9 mouse cellular contexts compared by ENCODE assay signal in the genomic region with DNA sequence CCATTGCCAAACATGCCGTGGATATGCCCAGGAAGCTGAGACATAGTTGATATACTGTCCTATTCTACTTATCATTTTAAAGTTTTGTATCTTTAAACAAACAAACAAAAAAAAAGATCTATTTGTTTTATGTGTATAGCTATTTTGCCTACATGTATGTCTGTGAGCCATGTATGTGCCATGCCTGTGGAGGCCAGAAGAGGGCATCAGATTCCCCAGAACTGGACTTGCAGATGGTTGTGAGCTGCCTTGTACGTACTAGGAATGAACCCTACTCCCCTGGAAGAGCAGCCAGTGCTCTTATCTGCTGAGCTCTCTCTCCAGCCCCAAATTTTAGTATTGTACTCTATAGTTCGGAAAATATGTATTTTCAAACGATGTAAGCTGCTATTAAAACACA. TPM values are rescaled to one million over a fixed set of nuclear protein-coding genes. Genes with fewer than 3 reads are reported as not detected.
A peak's percentile ranks its signal among the peaks of the same experiment; 100 is the strongest.
DNase-seq lines count a peak whose midpoint lies in the region; ATAC-seq and TF ChIP-seq lines count a peak whose summit lies in the region.
"Had no signal": no experiment of that assay in that cellular context is flagged by ENCODE, and none has a peak within 500 bp of the region (broad histone marks: within the 10 kb centered on the region; RNA-seq: fewer than 3 reads in every experiment).

No protein-coding gene starts in this region.

- DNase-seq in forebrain, embryonic 14.5 days (ENCODE audit: low spot score), result peak; percentile 49
- DNase-seq in neural tube, embryonic 10.5 days (ENCODE audit: extremely low spot score, low spot score), result peak; percentile 31
- peak; percentile 59 for DNase-seq in lung, embryonic 14.5 days
- no peak for DNase-seq in MN1 (ENCODE audit: low spot score)
- no peak for DNase-seq in gastrocnemius, postnatal 36 days

- WGBS in forebrain, embryonic 14.5 days, result 32% methylated on average over 4 of the region's 4 CpGs
- WGBS in forebrain, embryonic 12.5 days, result 35% methylated on average over 4 of the region's 4 CpGs
- WGBS in neural tube, embryonic 15.5 days, result 42% methylated on average over 4 of the region's 4 CpGs
- 31% methylated on average over 4 of the region's 4 CpGs for whole genome bisulfite sequencing in lung, embryonic 14.5 days

- H3K9me3 ChIP-seq in forebrain, embryonic 14.5 days (replicated peaks; ENCODE audit: control insufficient read depth, low read length), result no peaks in the 10 kb centered on the region
- H3K9me3 ChIP-seq in forebrain, embryonic 12.5 days, result no peaks in the 10 kb centered on the region
- no peaks in the 10 kb centered on the region for H3K9me3 ChIP-seq in neural tube, embryonic 15.5 days (replicated peaks)
- no peaks in the 10 kb centered on the region for H3K9me3 ChIP-seq in lung, embryonic 14.5 days (ENCODE audit: low read depth, low read length)

- ATAC-seq in forebrain, embryonic 14.5 days, result no peak
- no peak for ATAC-seq in forebrain, embryonic 12.5 days (ENCODE audit: low FRiP score)
- ATAC-seq in neural tube, embryonic 15.5 days (ENCODE audit: low FRiP score), result no peak
- peak; percentile 54 for ATAC-seq in common myeloid progenitor, adult 5-6 weeks (replicated peaks; ENCODE audit: low read depth, poor library complexity, severe bottlenecking)
- no peak for ATAC-seq in lung, embryonic 14.5 days (ENCODE audit: insufficient read depth)

- H3K4me3 ChIP-seq in forebrain, embryonic 14.5 days (ENCODE audit: low read depth, low read length), result no peak overlapping the region
- no peak overlapping the region for H3K4me3 ChIP-seq in forebrain, embryonic 12.5 days (replicated peaks)
- no peak overlapping the region for H3K4me3 ChIP-seq in neural tube, embryonic 15.5 days (replicated peaks)
- no peak overlapping the region for H3K4me3 ChIP-seq in lung, embryonic 14.5 days (ENCODE audit: low read depth, low read length)

- H3K9ac ChIP-seq in forebrain, embryonic 14.5 days (ENCODE audit: low read length), result no peak overlapping the region
- H3K9ac ChIP-seq in forebrain, embryonic 12.5 days, result no peak overlapping the region
- H3K9ac ChIP-seq in neural tube, embryonic 15.5 days (replicated peaks), result no peak overlapping the region
- no peak overlapping the region for H3K9ac ChIP-seq in lung, embryonic 14.5 days

- H3K36me3 ChIP-seq in forebrain, embryonic 14.5 days (ENCODE audit: control insufficient read depth, insufficient read depth, low read length), result no peaks in the 10 kb centered on the region
- no peaks in the 10 kb centered on the region for H3K36me3 ChIP-seq in forebrain, embryonic 12.5 days (replicated peaks)
- no peaks in the 10 kb centered on the region for H3K36me3 ChIP-seq in neural tube, embryonic 15.5 days
- H3K36me3 ChIP-seq in lung, embryonic 14.5 days (ENCODE audit: insufficient read depth), result no peaks in the 10 kb centered on the region

- H3K27me3 ChIP-seq in forebrain, embryonic 14.5 days (replicated peaks; ENCODE audit: control insufficient read depth, insufficient read depth, low read length), result 0 out of 2 replicates have a peak, but pooled peaks cover 2% of the 10 kb centered on the region
- H3K27me3 ChIP-seq in forebrain, embryonic 12.5 days, result peaks cover 14% of the 10 kb centered on the region
- 0 out of 2 replicates have a peak, but pooled peaks cover 3% of the 10 kb centered on the region for H3K27me3 ChIP-seq in neural tube, embryonic 15.5 days (replicated peaks)
- no peaks in the 10 kb centered on the region for H3K27me3 ChIP-seq in lung, embryonic 14.5 days (ENCODE audit: insufficient read depth, low read length)

- no peaks in the 10 kb centered on the region for H3K4me1 ChIP-seq in forebrain, embryonic 14.5 days (ENCODE audit: control insufficient read depth, insufficient read depth, low read length)
- no peaks in the 10 kb centered on the region for H3K4me1 ChIP-seq in forebrain, embryonic 12.5 days
- H3K4me1 ChIP-seq in neural tube, embryonic 15.5 days, result no peaks in the 10 kb centered on the region
- H3K4me1 ChIP-seq in lung, embryonic 14.5 days (ENCODE audit: insufficient read depth), result no peaks in the 10 kb centered on the region

- no peak overlapping the region for H3K4me2 ChIP-seq in forebrain, embryonic 14.5 days (ENCODE audit: low read length)
- no peak overlapping the region for H3K4me2 ChIP-seq in forebrain, embryonic 12.5 days
- no peak overlapping the region for H3K4me2 ChIP-seq in neural tube, embryonic 15.5 days
- H3K4me2 ChIP-seq in lung, embryonic 14.5 days, result no peak overlapping the region

- intact Hi-C loops in gastrocnemius, postnatal 36 days (cut with DNase I), result no loop called here

- peak; percentile 63 for TF ChIP-seq CTCF in lung, embryonic 14.5 days (IDR thresholded peaks at IDR 0.05; ENCODE audit: low read depth)

- no peak overlapping the region for H3K27ac ChIP-seq in forebrain, embryonic 14.5 days (ENCODE audit: low read depth, low read length)
- no peak overlapping the region for H3K27ac ChIP-seq in forebrain, embryonic 12.5 days
- H3K27ac ChIP-seq in neural tube, embryonic 15.5 days (replicated peaks), result no peak overlapping the region
- no peak overlapping the region for H3K27ac ChIP-seq in lung, embryonic 14.5 days (ENCODE audit: low read depth)

RNA-seq across cellular contexts. Expression of a gene that starts 10.1 kb away (rescaled TPM):
- polyA plus RNA-seq in forebrain, embryonic 14.5 days (2014; fragmentation: Nextera tagmentation; extraction: Ambion mirVana), result 3.7 and 4.2 TPM in 2 replicates
- 2.4 and 2.6 TPM in 2 replicates for polyA plus RNA-seq in forebrain, embryonic 12.5 days (2016; fragmentation: Nextera tagmentation; extraction: Ambion mirVana)
- polyA plus RNA-seq in neural tube, embryonic 15.5 days (2015; fragmentation: Nextera tagmentation; extraction: Ambion mirVana), result 5.1 and 5.5 TPM in 2 replicates
- total RNA-seq in common myeloid progenitor, adult 5-6 weeks (2017), result 4.2 and 6.4 TPM in 2 replicates
- 0.54 TPM in 1 of 2 replicates, not detected in the other for polyA plus RNA-seq in lung, embryonic 14.5 days (2014; fragmentation: Nextera tagmentation; extraction: Ambion mirVana)
- not detected for total RNA-seq in gastrocnemius, postnatal 36 days (2021)
- polyA plus RNA-seq: heart, embryonic 16.5 days had no signal

RNA-seq across cellular contexts. Expression of a gene that starts 11.6 kb away (rescaled TPM):
- not detected in 2 replicates for polyA plus RNA-seq in forebrain, embryonic 14.5 days (2014; fragmentation: Nextera tagmentation; extraction: Ambion mirVana)
- not detected in 2 replicates for polyA plus RNA-seq in forebrain, embryonic 12.5 days (2016; fragmentation: Nextera tagmentation; extraction: Ambion mirVana)
- not detected in 2 replicates for polyA plus RNA-seq in neural tube, embryonic 15.5 days (2015; fragmentation: Nextera tagmentation; extraction: Ambion mirVana)
- total RNA-seq in common myeloid progenitor, adult 5-6 weeks (2017), result not detected in 2 replicates
- polyA plus RNA-seq in lung, embryonic 14.5 days (2014; fragmentation: Nextera tagmentation; extraction: Ambion mirVana), result not detected in 2 replicates
- total RNA-seq in gastrocnemius, postnatal 36 days (2021), result not detected

RNA-seq across cellular contexts. Expression of a gene that starts 33.9 kb away (rescaled TPM):
- not detected in 2 replicates for polyA plus RNA-seq in forebrain, embryonic 14.5 days (2014; fragmentation: Nextera tagmentation; extraction: Ambion mirVana)
- polyA plus RNA-seq in forebrain, embryonic 12.5 days (2016; fragmentation: Nextera tagmentation; extraction: Ambion mirVana), result not detected in 2 replicates
- not detected in 2 replicates for polyA plus RNA-seq in neural tube, embryonic 15.5 days (2015; fragmentation: Nextera tagmentation; extraction: Ambion mirVana)
- total RNA-seq in common myeloid progenitor, adult 5-6 weeks (2017), result not detected in 2 replicates
- 0.07 and 0.20 TPM in 2 replicates for polyA plus RNA-seq in lung, embryonic 14.5 days (2014; fragmentation: Nextera tagmentation; extraction: Ambion mirVana)
- under 1 TPM; 0.13 to 0.25 TPM for total RNA-seq in gastrocnemius, postnatal 36 days (2021)

Comparison
In these comparisons a context has a peak if more than half of its experiments do, and no peak if none do; other contexts are left out.
1. DNase-seq: peak in forebrain, embryonic 14.5 days (single experiment), neural tube, embryonic 10.5 days (single experiment) and lung, embryonic 14.5 days (single experiment); none in MN1 (single experiment) and gastrocnemius, postnatal 36 days (0 of 2).